Mouse (Mus musculus) adrenal gland, adult 8-10 months (tissue): Measurements from ENCODE around the gene Nfatc2. TPM values are rescaled to one million over a fixed set of nuclear protein-coding genes. Genes with fewer than 3 reads are reported as not detected.
A peak's percentile ranks its signal among the peaks of the same experiment; 100 is the strongest.

ENCODE experiments used
- DNase-seq: peaks from one replicate; pipeline ENCODE4 v3.0.0; 2022
- total RNA-seq, 4 experiments: library from RNA; stranded (reverse); gene quantifications; 2 replicates each; pipeline ENCODE4 v1.2.4; 2022

The Nfatc2 gene
- total RNA-seq, 4 experiments from 2014 or later, result 3.4 to 11.0 (median 6.3) TPM

GRCm38 (mm10) chr2:168527430-168527792 lies 74.0 kb downstream of the Nfatc2 start:
- no peak for DNase-seq

DNA sequence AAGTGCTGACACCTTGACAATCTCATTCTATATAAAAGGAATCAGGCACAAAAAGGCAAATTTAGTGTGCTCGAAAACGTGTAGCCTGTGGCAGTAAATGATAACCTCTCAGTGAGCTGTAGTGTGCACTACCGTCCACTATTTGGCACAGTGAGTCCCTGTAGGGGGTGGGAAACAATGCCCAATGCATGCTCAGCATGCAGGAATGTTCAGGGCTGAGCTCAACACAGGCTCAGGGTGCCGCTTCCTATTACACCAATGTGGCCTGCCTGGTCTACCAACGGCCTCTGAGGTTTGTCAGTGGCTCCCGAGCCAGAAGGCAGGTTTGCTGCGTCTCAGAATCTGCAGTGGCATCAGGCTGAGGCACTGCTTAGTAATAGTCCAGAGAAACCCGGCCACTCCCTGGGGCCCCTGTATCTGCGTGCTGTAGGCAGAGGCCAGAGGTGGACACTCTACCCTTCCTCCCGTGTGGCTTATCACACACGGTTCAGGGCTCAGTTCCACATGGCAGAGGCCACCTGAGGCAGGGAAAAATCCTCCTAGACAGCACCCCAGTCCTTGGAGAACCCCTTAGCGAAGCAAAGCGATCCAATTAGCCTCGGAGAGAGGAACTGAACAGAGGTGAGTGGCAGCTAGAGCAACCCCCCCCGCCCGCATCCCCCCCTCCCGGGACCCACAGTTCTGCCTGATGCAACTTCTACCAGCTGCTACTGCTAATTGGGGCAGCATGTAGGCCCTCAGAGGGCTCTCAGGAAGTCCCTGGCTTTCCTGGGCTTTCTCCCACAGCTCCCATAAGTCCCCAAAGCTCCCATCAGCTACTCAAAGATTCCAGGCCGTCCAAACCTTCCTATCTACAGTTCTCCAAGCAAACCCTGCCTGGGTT lies 74.7 kb downstream of the Nfatc2 start:
- DNase-seq, result no peak

GRCm38 (mm10) chr2:168525391-168526154 lies 75.9 kb downstream of the Nfatc2 start:
- DNase-seq, result no peak

DNA sequence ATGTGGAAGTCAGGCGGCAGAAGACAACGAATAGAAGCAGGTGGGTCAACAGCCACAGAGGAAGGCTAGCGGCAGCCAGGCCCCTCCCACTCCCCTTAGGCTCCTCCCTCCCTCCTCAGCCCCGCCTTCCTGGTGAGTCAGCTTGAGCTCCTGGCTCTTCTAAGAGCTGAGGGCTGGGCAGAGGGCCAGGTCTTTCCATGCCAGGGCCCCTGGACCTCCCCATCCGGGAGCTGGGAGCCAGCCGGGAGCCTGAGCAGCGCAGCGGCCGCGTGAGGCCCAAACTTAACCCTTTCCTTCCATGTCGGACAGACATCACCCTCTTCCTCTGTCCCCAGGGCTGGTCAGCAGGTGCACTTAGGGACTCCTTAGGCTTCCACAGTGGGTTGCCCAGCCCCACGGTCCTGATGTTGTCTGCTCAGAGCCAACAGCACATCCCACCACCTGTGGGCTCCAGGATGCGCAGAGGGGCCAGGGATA lies 76.5 kb downstream of the Nfatc2 start:
- DNase-seq, result peak; percentile 94

DNA sequence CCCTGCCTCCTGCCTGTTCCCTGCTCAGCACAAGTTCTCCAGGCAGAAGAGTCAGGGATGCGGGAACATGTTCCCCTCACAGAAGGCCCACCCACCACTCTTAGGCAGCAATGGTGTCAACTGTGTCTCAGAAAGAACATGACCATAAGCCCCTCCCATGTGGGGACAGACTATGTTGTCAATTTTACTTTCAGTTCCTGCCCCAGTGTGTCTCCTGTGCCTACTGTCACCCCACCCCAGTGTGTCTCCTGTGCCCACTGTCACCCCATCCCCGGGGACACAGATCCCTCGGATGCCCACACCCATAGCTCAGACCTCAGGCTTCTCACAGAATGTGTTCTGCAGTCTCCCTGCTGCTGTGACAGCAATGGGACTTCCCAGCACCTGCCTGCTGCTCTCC lies 79.2 kb downstream of the Nfatc2 start:
- DNase-seq, result no peak

DNA sequence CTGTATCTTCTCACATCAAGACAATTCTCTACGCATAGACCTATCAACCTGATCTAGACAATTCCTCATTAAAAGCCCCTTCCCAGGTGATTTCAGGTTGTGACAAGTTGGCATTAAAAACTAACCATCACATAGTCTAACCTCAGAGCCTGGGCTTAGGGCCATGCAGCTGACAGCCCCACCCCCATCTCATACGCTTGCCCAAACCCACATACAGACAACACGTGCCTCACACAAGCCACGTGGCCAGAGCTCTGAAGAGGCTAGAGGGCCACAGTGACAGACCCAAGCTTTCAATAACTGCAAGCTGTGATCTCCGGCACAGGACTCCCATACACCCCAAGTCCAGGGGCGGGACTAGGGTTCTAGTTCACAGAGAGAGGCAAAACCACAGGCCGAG lies 80.7 kb downstream of the Nfatc2 start:
- DNase-seq, result no peak

DNA sequence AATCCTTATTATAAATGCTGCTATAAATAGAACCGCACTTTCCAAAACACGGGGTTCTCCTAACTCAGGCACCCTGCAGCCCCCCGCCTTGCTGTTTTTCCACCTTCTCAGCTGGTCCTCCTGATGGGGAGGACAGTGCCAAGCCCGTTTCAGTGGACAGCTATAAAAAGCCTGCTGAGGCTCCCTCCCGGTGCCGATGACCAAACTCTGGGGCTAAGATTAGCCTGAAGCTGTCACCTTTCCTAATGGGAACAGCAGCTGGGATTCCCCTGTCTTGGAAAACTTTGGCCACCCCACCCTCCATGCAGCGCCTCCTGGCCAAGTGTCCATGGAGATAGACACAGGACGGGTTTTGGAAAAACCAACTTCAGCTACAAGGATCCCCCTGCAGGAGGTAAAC lies 81.9 kb downstream of the Nfatc2 start:
- no peak for DNase-seq

- DNase-seq, result no peak
Observed at GRCm38 (mm10) chr2:168518256-168518659, 83.2 kb downstream of the Nfatc2 start.

DNA sequence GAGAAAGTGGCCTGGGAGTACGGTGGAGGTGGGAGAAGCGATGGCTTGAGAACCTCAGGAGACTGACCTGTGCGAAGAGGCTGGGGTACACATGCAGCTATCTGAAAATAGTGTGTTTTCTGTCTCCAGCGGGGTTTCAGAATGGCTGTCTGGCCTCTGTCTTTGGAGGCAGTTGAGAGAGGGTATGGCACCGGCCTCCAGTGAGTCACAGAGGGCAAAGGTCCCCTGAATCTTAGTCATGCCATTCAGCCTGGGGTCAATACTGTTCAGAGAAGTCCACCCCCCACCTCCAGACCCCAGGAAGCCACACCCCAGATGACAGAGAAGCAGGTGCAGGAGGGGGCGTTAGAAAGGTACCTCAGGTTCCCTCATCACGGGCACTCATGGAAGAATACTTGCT lies 83.7 kb downstream of the Nfatc2 start:
- no peak for DNase-seq

- no peak for DNase-seq
Observed at GRCm38 (mm10) chr2:168516717-168517116, 84.7 kb downstream of the Nfatc2 start.

- no peak for DNase-seq
Observed at GRCm38 (mm10) chr2:168515466-168515865, 86.0 kb downstream of the Nfatc2 start.

- DNase-seq, result no peak
Observed at GRCm38 (mm10) chr2:168514131-168514530, 87.3 kb downstream of the Nfatc2 start.

GRCm38 (mm10) chr2:168511529-168511928 lies 89.9 kb downstream of the Nfatc2 start:
- no peak for DNase-seq

- DNase-seq, result no peak
Observed at GRCm38 (mm10) chr2:168508469-168509198, 92.8 kb downstream of the Nfatc2 start.

DNA sequence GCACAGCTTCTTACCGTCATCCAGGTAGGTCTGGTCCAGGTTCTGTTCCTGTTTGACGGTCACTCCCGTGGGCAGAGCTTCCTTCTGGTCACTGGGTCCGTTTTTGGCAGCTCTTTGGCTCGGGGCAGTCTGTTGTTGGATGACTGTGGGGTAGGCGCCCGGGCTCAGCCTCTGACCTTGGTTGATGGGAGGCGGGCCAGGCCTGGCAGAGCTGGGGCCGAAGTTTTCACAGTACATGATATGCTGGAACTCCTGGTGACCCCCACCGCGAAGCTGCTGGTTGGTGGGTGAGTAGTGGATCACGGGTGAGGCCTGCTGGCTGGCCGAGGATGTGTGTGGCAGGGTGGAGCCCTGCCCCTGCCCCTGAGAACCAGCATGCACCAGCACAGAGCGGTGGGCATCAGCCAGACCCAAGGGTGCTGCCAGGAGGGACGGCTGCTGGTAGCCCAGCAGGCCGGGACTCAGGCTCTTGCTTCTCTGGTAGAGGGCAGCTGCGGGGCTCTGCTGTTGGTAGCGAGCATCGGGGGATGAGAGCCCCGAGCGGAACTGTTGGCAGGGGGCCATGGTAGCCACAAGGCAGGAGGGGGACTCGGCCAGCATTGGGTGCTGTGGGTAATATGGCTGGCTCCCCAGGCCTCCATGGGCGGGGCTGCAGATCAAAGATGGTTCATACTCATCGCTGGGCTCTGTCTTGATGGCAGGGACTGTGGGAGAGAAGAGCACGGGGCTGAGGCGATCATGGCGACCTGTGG lies 96.8 kb downstream of the Nfatc2 start:
- DNase-seq, result no peak

- no peak for DNase-seq
Observed at GRCm38 (mm10) chr2:168503735-168504134, 97.7 kb downstream of the Nfatc2 start.

DNA sequence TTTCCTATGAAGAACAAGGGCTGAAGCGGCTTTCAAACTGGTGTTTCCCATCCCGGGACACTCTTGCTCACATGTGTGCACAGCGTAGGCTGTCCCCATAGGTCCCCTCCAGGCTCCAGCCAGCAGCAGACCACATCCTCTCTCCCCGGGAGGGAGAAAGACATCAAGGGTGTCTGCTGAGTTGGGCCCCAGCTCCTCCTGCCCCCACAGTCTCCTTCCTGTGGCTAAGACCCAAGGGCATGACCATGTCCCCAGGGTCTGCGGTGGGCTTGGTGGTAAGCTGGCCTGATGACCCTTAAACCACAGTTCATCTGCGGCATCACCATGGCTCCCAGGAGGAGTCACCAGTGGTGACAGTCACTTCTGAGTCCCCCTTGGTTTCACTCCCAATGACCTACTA lies 100.7 kb downstream of the Nfatc2 start:
- no peak for DNase-seq

DNA sequence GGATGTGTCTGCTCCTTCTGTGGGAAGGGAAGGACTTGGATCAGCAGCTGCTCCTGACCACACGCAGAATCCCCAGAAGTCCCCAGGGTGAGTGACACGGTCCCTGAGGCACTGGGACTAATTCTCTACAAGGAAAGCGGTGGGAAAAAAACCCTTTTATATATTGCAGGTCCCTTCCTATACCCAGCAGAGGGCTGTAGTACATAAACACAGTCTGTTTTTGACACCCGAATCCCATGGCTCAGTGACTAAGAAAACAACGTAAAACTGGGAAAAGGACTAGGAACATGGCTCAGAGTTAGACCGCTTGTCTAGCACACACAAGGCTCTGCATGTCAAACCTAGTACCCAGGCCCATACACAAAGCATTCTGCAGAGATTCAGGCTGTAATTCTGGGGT lies 101.2 kb downstream of the Nfatc2 start:
- DNase-seq, result no peak

GRCm38 (mm10) chr2:168491791-168492190 lies 109.7 kb downstream of the Nfatc2 start:
- peak; percentile 28 for DNase-seq

- no peak for DNase-seq
Observed at GRCm38 (mm10) chr2:168489953-168490352, 111.5 kb downstream of the Nfatc2 start.

GRCm38 (mm10) chr2:168488158-168488925 lies 113.1 kb downstream of the Nfatc2 start:
- DNase-seq, result no peak
